Mouse (Mus musculus) brain, embryonic 14.5 days (tissue): Measurements from ENCODE around the gene Ddx39. TPM values are rescaled to one million over a fixed set of nuclear protein-coding genes. Genes with fewer than 3 reads are reported as not detected.

Experiments used
- DNase-seq: peaks from one replicate; pipeline ENCODE4 v3.0.0-alpha.2; 2011; ENCODE audit warnings: low read depth
- CTCF ChIP-seq: fragments of 200-500 bp; IDR thresholded peaks from 2 replicates; pipeline ENCODE4 v1.5.1; 2012; ENCODE audit warnings: inconsistent platforms, mild to moderate bottlenecking, moderate library complexity, borderline replicate concordance; ENCODE audit not compliant: insufficient read depth, insufficient read length; ENCODE audit errors: extremely low read depth
- POLR2A ChIP-seq: fragments of 200-500 bp; IDR thresholded peaks from 2 replicates; pipeline ENCODE4 v1.6.1; 2012; ENCODE audit warnings: mild to moderate bottlenecking, inconsistent platforms, borderline replicate concordance; ENCODE audit not compliant: poor library complexity, insufficient read depth, insufficient read length, severe bottlenecking; ENCODE audit errors: extremely low read depth
- polyA plus RNA-seq: library from polyadenylated mRNA; depleted of rRNA; stranded (reverse); fragments of >200 nt; gene quantifications from 2 replicates; pipeline ENCODE4 v1.2.3, GENCODE M21; 2012

The Ddx39 gene
- polyA plus RNA-seq, 1 experiment, result 74.5 TPM

GRCm38 (mm10) chr8:83694369-83695160 lies 20.4 kb upstream of the Ddx39 start:
- no peak for DNase-seq
- no peak for TF ChIP-seq CTCF
- TF ChIP-seq POLR2A, result no peak

GRCm38 (mm10) chr8:83695351-83696106 lies 19.4 kb upstream of the Ddx39 start:
- DNase-seq, result no peak
- no peak for TF ChIP-seq CTCF
- no peak for TF ChIP-seq POLR2A

GRCm38 (mm10) chr8:83697374-83698220 lies 17.4 kb upstream of the Ddx39 start:
- TF ChIP-seq POLR2A (no peak), CTCF (no peak)
- peak; percentile 11 for DNase-seq

- DNase-seq, result peak; percentile 49
These were observed 16.7 kb upstream of the Ddx39 start for GRCm38 (mm10) chr8:83698291-83698660.

DNA sequence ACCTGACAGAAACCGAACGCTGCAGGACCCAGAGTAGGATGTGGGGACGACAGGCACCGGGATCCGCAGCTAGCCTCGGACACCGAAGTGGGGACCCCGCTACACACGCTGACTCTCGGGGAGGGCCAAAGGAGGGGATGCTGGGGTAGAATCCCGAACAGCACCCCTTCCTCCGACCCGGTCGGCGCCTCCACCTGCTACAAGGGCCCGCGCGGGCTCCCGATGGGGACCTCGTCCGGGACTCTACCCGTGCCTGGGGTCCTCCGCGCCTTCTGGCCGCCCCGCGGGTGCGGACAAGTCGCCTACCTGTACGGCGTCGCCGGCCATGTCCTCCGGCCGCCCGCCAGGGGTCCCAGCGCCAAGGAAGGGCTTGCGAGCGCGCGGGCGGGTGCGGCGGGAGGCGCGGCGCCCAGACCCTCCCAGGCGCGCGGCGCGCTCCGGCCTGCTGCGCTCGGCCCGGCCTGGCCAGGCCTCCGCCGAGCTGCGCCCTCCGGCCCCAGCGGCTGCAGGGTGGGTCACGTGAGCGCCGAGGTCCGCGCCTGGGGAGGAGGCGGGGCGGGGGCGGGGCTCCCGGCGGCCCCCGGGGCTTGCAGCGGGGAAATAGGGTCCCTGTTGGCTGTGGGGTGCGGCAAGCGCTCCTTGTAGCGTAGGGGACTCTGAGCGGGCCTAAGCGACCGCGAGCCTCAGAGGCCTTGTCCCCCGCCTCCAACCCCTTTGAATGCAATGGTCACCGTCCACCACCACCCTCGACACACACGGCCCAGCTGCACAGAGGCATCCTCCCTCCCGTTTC lies 16.1 kb upstream of the Ddx39 start, which contains the start of gene Pkn1:
Gene Pkn1, minus strand, starts transcription at position 519 of the 793 bp plus-strand sequence.
- TF ChIP-seq POLR2A (peak; percentile 92), CTCF (peak; percentile 19; the same call in 1 of the 2 replicates)
- DNase-seq, result peak; percentile 91

More at GRCm38 (mm10) chr8:83698291-83698660, 16.7 kb upstream of the Ddx39 start:
- TF ChIP-seq CTCF (no peak), POLR2A (no peak)

- no peak for TF ChIP-seq POLR2A
- no peak for TF ChIP-seq CTCF
- no peak for DNase-seq
These were observed 15.4 kb upstream of the Ddx39 start for GRCm38 (mm10) chr8:83699566-83699965.

GRCm38 (mm10) chr8:83700423-83701085 lies 14.4 kb upstream of the Ddx39 start:
- peak; percentile 34 for DNase-seq
- TF ChIP-seq POLR2A (no peak), CTCF (no peak)

DNA sequence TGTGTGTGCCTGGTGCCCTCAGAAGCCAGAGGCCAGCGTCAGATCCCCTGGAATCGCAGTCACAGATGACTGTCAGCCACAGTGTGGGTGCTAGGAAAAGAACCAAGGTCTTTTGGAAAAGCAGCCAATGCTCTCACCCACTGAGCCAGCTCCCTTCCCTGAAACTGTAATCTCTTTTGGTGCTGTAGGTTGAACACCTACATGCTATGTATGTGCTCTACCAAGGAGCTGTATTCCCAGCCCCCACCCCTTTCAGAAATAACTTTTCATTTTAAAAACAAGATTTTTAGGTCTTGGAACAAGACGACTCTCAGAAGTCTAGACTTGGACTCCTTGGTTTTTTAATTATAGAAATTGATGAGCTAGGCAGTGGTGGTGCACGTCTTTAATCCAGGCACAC lies 11.6 kb upstream of the Ddx39 start:
- DNase-seq, result no peak
- TF ChIP-seq CTCF (no peak), POLR2A (no peak)

- TF ChIP-seq POLR2A (no peak), CTCF (no peak)
- DNase-seq, result no peak
These were observed 8.6 kb upstream of the Ddx39 start for GRCm38 (mm10) chr8:83706411-83706810.

DNA sequence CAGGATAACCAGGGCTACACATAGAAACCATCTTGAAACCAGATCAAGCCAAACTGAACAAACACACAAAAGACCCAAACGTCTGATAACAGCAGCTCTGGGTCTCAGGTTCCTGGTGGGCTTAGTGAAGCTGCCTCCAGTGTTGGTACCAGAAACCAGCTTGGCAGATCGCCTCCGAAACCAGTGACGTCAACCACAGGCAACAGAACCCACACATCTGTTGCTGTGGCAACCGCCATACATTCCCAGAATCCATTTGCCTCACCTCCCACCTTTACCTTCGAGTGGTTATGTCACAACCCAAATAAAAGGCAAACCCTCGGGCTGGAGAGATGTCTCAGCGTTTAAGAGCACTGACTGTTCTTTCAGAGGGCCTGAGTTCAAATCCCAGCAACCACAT lies 7.4 kb upstream of the Ddx39 start:
- no peak for DNase-seq
- TF ChIP-seq CTCF (no peak), POLR2A (no peak)
